10 mouse cellular contexts compared by ENCODE assay signal in genomic region chr10:58627569-58627968, GRCm38 (mm10). TPM values are rescaled to one million over a fixed set of nuclear protein-coding genes. Genes with fewer than 3 reads are reported as not detected.
A peak's percentile ranks its signal among the peaks of the same experiment; 100 is the strongest.
DNase-seq lines count a peak whose midpoint lies in the region; ATAC-seq lines count a peak whose summit lies in the region.
"Had no signal": no experiment of that assay in that cellular context is flagged by ENCODE, and none has a peak within 500 bp of the region (broad histone marks: within the 10 kb centered on the region; RNA-seq: fewer than 3 reads in every experiment).

No protein-coding gene starts in this region.

- H3K9me3 ChIP-seq in hindbrain, embryonic 16.5 days (ENCODE audit: control insufficient read depth, low read length), result no peaks in the 10 kb centered on the region
- no peaks in the 10 kb centered on the region for H3K9me3 ChIP-seq in limb, embryonic 13.5 days

- peak; percentile 46 for DNase-seq in adrenal gland, postnatal 10 days
- DNase-seq in adrenal gland, postnatal 4 days (ENCODE audit: low spot score in 2 of 2), result no peak
- peak; percentile 44 for DNase-seq in urinary bladder, postnatal 14 days (ENCODE audit: low spot score)
- no peak for DNase-seq in urinary bladder, adult 2 months (ENCODE audit: low spot score)
- peak; percentile 57 for DNase-seq in right cerebral cortex, adult 18-20 months
- no peak for DNase-seq in thymus, postnatal 4 days

- H3K27ac ChIP-seq in hindbrain, embryonic 16.5 days (ENCODE audit: low read depth, low read length), result no peak overlapping the region
- H3K27ac ChIP-seq in limb, embryonic 13.5 days, result no peak overlapping the region
- H3K27ac ChIP-seq: macrophage had no signal

- H3K4me2 ChIP-seq in hindbrain, embryonic 16.5 days (ENCODE audit: low read length), result no peak overlapping the region
- no peak overlapping the region for H3K4me2 ChIP-seq in limb, embryonic 13.5 days (replicated peaks)

- H3K9ac ChIP-seq in hindbrain, embryonic 16.5 days (ENCODE audit: low read depth, low read length), result no peak overlapping the region
- H3K9ac ChIP-seq in limb, embryonic 13.5 days, result no peak overlapping the region

- ATAC-seq in hindbrain, embryonic 16.5 days, result peak; percentile 69
- peak; percentile 55; the same call in 1 of the 2 replicates for ATAC-seq in limb, embryonic 13.5 days (ENCODE audit: low FRiP score, low read depth)

- no peaks in the 10 kb centered on the region for H3K4me1 ChIP-seq in hindbrain, embryonic 16.5 days (ENCODE audit: control insufficient read depth, insufficient read depth, low read depth, low read length)
- 0 out of 2 replicates have a peak, but pooled peaks cover 4% of the 10 kb centered on the region for H3K4me1 ChIP-seq in limb, embryonic 13.5 days

- no peaks in the 10 kb centered on the region for H3K27me3 ChIP-seq in hindbrain, embryonic 16.5 days (replicated peaks; ENCODE audit: control insufficient read depth, insufficient read depth, low read length)
- no peaks in the 10 kb centered on the region for H3K27me3 ChIP-seq in limb, embryonic 13.5 days

- no peak overlapping the region for H3K4me3 ChIP-seq in hindbrain, embryonic 16.5 days (ENCODE audit: low read length)
- no peak overlapping the region for H3K4me3 ChIP-seq in limb, embryonic 13.5 days

- H3K36me3 ChIP-seq in hindbrain, embryonic 16.5 days (ENCODE audit: control insufficient read depth, insufficient read depth, low read length), result no peaks in the 10 kb centered on the region
- no peaks in the 10 kb centered on the region for H3K36me3 ChIP-seq in limb, embryonic 13.5 days

RNA-seq across cellular contexts. Expression of gene Edar, which starts 47.9 kb away (rescaled TPM):
- total RNA-seq in adrenal gland, postnatal 10 days (2021), result under 1 TPM; 0.21 to 0.24 TPM
- under 1 TPM; 0.28 TPM for total RNA-seq in adrenal gland, postnatal 4 days (2021)
- polyA plus RNA-seq in urinary bladder, adult 2 months (2012; rRNA removed), result 1.4 and 1.5 TPM in 2 replicates
- polyA plus RNA-seq in hindbrain, embryonic 16.5 days (2015; fragmentation: Nextera tagmentation; extraction: Ambion mirVana), result 0.15 and 0.56 TPM in 2 replicates
- polyA plus RNA-seq in limb, embryonic 13.5 days (2015; fragmentation: Nextera tagmentation; extraction: Ambion mirVana), result 1.4 and 1.7 TPM in 2 replicates
- polyA plus RNA-seq: C2C12, macrophage had no signal

Comparison
In these comparisons a context has a peak if more than half of its experiments do, and no peak if none do; other contexts are left out.
1. DNase-seq: peak in adrenal gland, postnatal 10 days (single experiment), urinary bladder, postnatal 14 days (single experiment) and right cerebral cortex, adult 18-20 months (single experiment); none in adrenal gland, postnatal 4 days (0 of 2), urinary bladder, adult 2 months (single experiment) and thymus, postnatal 4 days (single experiment).